Mouse (Mus musculus): ENCODE results near the gene Il1r1.

The Il1r1 gene

DNA sequence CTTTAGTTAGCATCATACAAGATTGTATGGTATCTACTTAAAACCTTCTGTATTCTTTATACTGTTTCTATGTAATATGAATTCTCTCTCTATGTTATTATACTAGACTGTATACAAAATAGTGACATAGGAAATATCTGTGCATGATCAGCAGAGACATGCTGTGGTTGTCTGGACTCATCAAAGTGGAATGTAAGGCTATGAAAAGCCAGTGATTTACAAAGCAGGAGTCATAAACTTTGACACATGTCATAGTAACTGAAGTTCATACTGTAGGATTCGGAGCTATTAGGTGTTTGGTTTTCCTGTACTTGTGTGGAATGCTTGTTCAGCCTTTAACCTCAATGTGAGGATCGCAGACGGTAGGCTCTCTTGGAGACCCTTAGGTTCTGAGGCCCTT, 8.7 kb downstream of the Il1r1 start:
- no peak for DNase-seq

DNA sequence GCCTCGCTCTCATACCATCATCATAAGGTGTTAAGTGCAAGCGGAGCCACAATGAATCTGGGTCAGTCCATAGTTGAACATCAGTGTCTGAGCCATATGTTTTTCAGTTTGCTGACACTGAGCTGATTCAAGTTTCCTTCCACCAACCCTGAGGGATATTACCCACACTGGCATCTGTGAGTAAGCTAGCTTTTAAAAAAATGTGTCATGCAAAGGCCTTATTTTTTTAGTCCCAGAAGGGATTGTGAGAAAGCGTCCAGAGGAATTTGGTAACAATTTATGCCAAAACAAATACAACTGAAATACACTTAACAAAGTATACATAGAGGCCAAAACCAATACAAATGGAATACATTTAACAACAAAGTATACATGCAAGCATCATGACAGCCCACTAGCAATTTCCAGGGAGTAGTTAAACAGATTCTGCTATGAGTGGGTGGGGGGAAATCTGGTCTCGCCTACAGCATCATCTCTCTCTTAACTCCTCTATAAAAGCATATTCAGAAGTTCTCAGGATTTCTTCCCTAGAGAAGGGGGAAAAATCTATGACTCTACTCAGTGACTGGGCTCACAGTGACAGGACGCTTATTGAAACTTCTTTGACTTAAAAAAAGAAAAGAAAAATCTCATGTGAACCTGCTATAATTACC, 10.8 kb downstream of the Il1r1 start:
- DNase-seq: no peak

DNA sequence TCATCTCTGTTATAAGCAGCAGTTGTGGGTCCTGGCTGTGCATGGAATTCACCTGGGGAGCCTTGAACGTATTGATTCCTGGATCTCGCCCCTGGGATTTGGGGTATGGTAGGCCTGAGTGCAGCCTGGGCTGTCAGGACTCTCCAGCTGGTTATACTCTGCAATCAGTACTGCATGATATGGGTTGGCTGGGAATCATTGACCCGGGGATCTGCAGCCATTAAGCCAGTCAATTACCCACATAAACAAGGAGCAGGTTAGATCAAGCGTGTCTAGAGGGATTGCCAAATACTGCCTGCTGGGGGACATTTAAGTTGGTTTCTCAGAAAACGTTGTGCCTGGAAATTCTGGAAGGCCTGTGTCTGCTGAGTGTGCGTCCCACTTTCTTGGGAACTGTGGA, 11.8 kb downstream of the Il1r1 start:
- DNase-seq: no peak

DNA sequence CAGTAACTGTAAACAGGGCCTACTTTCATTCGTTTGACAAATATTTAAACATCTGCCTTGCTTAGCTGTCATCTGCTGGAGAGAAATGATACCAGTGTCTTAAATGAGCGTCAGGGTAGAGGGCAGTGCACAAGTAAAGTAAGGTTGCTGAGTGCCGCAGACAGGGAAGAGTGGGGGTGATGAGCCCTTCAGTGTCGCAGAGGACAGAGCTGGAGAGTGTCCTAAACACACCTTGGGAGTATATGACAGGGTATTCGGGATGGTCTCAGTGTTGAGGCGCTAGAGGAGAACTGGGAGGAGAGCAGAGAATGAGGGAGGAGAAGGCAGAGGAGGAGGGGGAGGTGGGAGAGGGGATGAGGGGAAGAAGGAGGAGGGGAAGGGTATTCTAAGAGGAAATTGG, 12.2 kb downstream of the Il1r1 start:
- no peak for DNase-seq

DNA sequence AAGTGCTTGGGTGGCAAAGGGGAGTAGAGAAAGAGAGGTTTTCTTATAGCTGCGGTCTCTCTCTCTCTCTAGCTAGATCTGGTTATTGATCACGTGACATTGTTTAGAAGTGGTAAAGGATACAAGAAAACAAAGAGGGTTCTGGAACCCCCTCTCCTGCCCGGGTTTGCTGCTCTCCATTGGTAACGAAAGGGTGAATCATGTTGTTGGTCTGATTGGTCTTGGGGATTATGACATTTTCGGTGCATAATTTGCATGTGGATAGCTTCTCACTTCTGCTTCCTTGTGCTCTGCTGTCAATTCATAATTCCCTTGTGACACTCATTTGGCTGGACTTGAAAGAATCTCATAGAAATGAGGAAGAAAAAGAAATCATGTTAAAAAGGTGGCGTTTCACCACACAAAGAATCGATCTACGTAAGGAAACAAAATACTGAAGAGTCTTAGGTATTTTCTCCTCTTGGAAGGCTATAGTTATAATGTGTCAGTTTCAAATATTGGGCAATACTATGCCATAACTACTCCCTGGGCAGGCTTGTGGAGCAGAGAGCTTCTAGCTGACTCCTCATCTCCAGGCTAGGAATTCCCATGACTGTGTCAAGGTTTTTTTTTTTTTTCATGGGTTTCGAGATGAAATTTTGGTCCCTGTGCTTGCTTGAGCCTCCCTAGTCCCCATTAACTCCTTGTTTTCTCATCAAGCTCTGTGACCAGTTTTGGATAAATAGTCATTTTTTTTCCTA, 15.6 kb downstream of the Il1r1 start:
- no peak for DNase-seq

DNA sequence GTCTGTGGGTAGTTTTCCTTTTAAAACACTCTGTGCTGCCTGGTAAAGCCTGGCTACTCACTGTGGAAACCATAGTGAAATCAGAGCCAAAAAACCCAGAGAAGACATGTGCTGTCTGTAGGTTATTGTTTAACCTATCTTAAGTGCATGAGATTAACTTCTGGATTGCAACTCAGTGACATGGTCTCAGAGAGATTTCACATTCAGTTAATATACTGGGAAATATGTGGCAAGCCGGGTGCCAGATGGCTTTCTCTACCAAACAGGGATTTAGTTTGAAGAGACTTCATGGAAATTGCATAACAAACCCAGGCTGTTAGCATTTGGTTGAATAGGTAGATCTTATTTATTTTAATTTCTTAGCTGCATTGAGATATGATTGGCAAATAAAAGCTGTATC, 17.8 kb downstream of the Il1r1 start:
- no peak for DNase-seq

DNA sequence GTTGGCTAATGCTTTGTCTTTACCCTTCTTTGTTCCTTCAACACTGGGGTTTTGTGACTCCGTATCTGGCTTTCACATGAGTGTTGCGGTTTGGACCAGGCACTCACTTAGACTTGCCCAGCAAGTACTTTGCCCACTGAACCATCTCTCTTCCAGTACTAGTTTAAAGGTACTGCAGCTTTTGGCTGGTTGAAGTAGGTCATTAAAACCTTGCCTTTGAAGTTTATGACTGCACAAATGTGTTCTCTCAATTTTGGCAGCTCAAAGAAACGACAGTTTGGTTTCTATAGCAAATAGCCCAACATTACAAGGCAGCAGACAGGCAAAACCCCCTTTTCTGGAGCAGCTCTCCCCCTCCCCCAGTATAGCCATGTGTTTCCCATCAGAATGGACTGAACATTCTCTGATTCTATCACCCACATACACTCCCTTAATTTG, 18.7 kb downstream of the Il1r1 start:
- DNase-seq: no peak

DNA sequence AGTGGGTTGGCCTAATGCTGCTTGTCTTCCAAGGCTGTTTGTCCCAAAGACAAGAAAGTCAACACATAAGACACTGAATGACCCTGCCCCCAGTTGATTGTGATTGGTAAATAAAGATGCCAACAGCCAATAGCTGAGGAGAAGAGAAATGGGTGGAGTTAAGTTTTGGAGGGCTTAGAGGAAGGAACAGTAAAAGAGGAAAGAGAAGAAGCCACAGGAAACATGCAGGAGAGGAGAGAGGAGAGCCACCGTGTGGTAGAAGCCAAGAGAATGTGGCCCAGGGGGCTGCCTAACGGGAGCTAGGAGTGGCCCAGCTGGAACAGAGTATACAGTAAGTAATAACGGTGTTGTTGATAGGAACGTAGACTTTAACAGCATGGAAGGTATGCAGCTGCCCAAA, 25.5 kb downstream of the Il1r1 start:
- no peak for DNase-seq

DNA sequence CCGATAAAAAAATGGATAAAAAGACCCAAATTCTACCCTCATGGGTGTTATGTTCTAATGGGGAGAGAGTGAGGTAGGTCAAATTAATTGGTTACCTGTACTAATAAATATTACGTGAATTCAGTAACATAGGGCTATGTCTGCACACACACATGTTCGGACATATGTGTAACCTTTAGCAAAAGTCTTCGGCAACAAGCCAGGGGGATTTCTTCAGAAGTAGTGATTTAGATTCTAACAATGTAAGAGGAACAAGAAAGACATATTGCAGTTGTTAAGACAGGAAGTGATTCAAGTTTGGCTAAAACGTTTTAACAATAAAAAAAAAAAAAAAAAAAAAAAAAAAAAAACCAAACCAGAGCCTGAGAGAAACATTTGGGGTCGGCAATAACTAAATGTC, 27.6 kb downstream of the Il1r1 start:
- no peak for DNase-seq

DNA sequence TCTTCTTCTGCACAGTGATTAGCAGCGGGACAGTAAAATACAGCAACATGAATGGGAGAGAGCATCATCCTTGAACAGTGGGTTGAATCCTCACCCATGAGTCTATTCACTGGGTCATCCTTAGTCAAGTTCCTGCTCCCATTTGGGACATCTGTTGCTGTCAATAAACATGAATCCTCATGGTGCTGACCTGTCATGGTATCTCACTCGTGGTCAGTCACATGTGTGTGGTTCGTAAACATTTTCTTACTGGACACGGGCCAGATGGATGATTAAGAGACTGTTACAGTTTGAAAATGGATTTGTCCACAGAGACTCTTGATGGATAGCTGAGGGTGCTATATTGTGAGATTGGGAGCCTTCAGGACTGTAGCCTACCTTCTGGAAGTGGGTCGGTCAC, 29.1 kb downstream of the Il1r1 start:
- DNase-seq: no peak

DNA sequence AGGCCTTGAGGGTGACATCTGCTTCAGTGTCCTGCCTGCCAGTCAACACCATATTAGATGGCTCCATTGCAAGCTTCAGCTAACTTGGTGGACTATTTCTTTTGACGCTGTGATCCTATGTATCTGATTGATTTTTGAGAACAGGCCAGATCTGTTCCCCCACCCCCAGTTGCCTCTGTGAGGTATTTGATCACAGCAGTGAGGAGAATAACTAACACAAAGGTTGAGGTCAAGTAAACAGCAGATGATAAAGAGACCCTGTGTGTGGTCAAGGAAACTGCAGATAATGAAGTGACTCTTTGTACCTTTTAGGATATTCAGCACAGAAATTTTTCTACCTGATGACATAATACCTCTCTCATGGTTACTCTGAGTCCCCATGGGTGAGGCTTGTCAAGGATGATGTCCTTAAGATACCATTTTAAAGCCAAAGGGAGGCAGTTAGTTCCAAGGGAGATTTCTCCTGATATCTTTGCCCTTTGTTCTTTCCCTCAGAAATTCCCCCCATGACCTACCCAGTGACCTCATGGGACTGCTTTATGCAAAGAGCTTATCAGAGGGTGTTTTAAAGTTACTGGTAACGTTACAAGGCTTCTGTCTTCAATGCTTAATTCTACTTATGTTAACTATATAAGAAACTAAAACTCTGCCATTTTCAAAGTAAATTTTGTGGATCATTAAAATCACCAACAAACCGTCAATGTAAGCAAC, 29.6 kb downstream of the Il1r1 start:
- DNase-seq: no peak

DNA sequence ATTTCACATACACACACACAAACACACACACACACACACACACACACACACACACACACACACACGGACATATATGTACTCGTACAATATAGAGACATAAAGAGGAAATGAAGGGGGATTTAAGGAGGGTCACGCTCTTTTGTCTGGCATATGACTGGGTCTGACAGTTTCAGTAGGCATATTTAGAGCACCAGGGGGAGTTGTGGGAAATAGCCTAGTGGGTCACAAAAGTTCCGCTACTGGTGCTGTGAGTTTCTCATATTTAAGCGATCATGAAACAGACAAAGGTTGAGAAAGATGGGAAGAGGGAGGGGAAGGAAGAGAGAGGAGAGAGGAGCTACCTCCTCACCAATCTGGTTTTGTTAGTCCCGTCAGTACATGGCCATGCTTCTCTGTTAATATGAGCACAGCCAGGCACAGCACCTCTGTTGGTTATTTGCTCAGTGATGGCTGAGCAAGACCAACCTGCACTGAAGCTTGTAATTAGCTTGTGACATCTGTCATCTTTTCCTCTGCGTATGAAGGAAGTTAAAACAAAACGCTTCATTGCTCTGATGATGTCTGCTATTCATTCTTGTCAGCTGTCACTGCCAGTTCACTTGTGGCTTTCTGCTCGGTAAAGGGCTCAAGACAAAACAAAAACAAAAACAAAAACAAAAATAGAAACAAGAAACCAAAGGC, 37.7 kb downstream of the Il1r1 start:
- no peak for DNase-seq

DNA sequence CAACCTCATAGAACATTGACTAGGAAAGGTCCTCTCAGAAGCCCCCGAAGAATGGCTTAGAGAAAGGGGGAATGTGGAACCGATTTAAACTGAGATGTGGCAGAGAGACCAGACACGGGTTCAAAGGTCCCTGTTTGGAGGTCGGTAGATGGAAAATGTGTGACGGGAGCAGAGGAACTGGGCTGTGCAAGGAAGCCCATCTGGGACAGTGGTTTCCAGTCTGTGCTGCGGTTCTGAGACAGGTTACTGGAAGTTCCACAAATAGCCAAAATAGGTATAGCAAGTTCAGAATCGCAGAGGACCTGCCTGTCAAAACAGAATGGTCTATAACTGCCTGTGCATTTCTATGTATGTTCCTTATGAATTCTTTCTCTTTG, 38.2 kb downstream of the Il1r1 start:
- no peak for DNase-seq

DNA sequence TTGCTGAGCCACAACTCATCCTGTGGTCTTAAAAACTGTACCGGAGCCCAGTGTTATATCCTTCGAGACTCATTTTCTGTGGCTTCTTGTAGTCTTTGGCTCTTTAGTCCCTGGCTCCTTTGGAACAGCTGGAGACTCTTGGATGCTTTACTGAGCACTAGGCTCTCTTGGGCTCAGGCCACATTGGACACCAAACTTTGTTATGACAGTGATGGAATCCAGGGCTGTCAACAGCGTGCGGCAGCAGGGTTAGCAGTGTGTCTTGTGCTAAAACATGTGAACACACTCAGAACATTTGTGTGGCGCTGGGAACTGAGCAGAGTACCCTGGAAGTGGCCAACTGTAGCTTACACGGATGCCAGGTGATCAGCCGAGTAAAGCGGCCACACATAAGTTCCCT, 38.8 kb downstream of the Il1r1 start:
- no peak for DNase-seq

DNA sequence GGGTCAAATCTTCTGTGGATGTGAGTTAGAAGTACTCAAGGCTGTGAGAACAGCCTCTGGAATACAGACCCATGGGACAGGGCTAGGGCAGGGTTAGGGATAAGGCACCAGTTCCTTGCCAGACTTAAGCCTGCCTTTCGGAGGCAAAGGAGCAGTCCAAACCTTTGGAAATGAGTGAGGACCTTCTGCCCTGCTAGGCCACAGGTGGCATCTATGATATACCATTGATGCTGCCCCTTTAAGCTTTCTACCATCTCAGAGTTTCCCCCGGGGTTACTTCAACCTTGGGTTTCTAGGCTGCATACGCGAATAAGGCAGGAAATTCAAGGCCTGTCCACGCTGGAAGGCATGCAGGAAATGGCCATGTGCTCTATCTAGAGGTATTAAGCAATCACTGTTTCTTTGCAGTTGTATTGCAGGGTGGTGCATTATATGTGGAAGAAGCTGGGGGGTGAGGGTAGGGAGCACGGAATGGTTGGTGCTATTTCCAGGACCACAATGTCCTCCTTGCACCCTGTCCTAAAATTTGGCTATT, 40.5 kb downstream of the Il1r1 start:
- no peak for DNase-seq

DNA sequence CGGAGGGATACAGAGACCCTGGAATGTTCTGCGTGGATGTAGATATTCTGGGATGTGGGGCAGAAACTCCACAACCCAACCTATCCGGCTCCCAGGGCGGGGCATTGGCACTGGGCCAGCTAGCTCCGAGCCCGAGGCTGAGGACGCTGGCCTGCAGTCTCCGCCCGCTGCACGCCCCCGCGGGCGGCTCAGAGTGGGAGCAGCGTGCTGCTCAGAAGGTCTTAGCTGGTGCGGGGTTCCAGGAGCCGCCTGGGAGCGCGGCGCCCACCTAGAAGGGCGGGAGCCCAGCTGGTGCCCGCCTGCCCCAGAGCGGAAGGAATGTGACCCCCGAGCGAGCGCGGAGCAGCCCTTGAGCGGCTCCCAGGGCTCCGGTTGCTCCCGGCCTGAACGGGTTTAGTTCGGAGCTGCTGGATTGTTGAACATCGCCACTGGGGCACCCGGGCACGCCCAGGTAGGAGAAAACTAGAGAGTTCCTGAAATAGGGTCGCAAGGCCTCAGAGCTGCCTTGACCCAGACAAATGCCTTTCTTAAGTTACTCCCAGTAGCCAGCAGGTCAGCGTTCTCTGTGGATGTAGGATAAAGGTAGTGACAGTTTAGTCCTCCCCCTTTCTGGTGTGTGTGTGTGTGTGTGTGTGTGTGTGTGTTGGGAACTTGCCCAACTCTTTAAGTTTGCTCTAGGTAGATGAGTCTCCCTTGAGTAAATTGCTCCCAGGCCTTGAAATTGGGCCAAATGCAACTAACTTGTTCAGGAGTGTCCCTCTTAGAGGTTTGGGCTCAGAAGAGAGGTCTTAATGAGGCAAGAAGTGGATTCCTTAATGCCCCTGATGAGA, 41.8 kb downstream of the Il1r1 start:
- DNase-seq: peak; percentile 91

DNA sequence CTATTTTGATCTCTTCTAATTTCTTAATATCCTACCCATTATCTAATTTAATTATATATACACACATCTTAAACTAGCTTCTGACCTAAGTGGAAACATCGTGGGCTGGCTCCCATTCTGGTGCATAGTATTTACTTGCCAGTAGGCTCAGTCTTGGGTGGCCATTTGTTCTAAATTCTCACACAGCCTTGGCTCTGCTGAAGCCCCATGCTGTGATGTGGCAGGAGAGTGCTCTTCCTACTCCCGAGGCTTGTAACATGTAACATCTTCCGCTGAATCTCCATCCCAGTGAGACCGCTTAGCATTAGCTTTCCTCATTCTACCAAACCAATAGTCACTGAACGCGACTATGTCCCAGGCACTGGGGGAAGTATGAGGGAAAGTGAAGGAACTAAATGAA, 43.0 kb downstream of the Il1r1 start:
- DNase-seq: no peak

DNA sequence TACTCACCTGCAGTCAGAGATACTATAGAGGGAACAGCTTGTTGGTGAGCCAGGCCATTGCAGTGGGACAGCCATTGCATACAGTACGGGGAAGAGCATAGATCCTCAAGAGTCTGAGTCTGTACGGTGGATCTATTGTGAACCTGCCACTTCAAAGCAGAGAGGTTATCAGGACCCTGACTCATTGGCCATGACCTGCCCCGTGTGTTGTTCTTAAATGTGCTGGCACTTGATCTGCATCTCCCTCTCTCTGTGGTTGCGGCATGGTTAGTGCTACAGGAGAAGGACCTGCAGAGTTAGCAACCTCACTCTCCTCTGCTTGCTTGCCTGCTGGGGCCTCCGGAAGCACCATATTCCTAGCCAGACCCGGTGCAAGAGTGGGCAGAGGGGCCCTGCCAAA, 43.7 kb downstream of the Il1r1 start:
- DNase-seq: no peak

DNA sequence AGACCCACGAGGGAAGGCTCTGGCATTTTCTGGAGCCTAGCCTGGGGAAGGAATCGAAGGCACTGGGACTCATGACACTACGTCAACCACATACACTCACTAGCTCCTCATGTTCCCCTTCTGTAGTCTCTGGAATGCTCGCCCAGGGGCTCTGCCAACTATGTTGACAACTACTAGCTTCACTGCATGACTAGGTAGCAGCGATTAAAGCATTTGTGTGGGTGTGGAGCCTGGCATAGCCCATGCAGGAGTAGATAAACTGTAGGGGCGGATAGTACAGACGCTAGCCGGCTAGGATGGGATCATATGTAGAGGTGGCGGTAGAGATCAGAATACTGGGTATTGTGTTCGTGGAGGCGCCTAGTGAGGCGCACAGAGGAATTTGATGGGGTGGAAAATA, 45.5 kb downstream of the Il1r1 start:
- DNase-seq: no peak

DNA sequence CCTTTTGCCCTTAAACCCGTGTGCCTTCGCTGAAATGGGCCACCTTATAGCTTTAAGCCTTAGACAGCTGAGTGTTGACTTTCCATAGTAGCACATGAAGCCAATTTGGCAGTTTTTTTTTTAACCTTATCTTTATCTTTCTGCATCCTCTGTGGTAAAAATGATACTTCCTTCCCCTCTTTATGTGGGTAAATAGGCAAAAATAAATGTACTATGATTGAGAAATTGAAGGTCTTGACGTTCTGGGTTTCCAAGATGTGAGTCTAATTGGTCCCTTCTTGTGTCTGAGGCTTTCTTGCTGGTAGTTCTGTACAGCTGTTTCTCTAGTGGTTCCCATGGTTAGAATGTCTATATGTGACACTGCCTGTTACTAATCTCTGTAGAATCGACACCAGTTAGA, 46.2 kb downstream of the Il1r1 start:
- no peak for DNase-seq

DNA sequence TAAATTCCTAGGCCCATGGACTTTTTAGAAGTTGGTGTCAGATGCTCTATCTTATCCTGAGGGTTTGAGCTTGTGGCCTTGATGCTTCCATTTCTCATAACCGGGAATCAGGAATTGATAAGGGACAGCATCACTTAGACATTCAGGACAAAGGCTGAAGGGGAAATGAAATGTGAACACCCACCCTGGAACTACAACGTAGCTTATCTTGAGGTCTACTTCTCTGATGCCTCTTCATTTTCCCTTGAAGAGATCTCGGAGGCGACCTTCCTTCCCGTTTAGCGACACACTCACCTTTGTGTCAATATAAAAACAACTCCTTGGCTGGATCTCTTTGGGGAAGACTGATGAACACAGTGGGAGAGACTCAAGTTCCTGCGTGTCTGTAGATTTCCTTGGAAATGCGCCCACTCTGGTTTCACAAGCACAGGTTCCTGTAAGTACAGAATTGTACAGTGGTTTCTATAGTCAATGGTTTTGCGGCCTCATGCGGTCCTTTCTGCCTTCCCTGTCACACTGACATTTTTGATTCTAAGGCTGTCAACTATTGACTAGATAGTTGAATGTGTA, 46.7 kb downstream of the Il1r1 start:
- no peak for DNase-seq

DNA sequence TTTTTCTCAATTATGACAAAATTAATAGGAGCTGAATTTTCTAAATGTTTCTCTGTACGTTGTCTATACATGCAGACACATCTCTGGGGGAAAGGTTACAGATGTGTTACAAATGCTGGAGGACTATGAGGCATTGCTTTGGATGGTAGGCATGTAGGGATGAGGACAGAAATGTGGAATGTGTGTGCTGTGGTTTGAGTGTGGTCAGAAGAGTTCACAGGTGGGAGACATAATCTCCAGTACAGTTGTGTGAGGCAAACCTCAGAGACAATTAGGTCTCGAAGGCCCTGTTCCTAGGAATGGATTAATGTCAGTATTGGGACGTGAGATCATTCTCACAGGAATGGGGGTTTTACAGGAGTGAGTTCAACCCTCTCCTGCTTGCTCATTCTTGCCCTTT, 47.3 kb downstream of the Il1r1 start:
- DNase-seq: no peak

Data from lung, postnatal 14 days (tissue).